Mouse (Mus musculus) induced T-regulatory cell, adult 2 months (primary cell): Measurements from ENCODE around the gene Syt5.

Experiments
- DNase-seq: peaks from one replicate; pipeline ENCODE4 v3.0.0-alpha.2; 2012; ENCODE audit warnings: low read depth

Gene Syt5

GRCm38 (mm10) chr7:4499034-4499433, 48.3 kb downstream of the Syt5 start:
- no peak for DNase-seq

GRCm38 (mm10) chr7:4498251-4498650, 49.1 kb downstream of the Syt5 start:
- no peak for DNase-seq

- DNase-seq: no peak
Measured at GRCm38 (mm10) chr7:4497271-4497903, 50.0 kb downstream of the Syt5 start.

GRCm38 (mm10) chr7:4496468-4496867, 50.9 kb downstream of the Syt5 start:
- DNase-seq: no peak

GRCm38 (mm10) chr7:4493991-4494390, 53.4 kb downstream of the Syt5 start:
- DNase-seq: no peak

GRCm38 (mm10) chr7:4492284-4493224, 54.8 kb downstream of the Syt5 start:
- DNase-seq: peak; percentile 69

GRCm38 (mm10) chr7:4491308-4491707, 56.0 kb downstream of the Syt5 start:
- DNase-seq: no peak
